Mouse (Mus musculus) left cerebral cortex, adult 9 months (tissue): ENCODE measurements around the gene Mcm2.

Experiments
- DNase-seq, 2 experiments: peaks; one replicate each; pipeline ENCODE4 v3.0.0; 2022; ENCODE audit warnings: low spot score in 2 of 2

Mcm2 gene

DNA sequence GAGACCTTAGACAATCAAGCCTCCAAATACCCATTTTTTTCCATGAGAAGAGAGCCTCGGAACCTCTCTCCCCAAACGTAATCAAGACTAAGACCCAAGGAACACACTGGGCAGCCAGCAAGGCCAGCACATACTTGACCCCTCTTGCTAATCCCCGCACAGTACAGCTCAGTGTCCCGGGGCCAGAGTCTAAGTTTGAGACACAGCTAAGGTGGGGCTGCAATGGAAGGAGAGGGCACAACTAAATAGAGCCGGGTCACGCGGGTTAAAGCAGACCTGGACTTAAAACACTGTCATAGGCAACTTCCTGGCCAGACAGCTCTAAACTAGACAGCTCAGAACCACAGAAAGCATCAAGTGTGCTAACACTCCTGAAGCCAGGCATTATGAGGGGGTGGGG lies 7.7 kb downstream of the Mcm2 start:
- DNase-seq, result no peak

- DNase-seq, result no peak
These were observed 9.1 kb downstream of the Mcm2 start for GRCm38 (mm10) chr6:88889410-88890042.

- no peak for DNase-seq
These were observed 12.1 kb downstream of the Mcm2 start for GRCm38 (mm10) chr6:88886417-88886967.

DNA sequence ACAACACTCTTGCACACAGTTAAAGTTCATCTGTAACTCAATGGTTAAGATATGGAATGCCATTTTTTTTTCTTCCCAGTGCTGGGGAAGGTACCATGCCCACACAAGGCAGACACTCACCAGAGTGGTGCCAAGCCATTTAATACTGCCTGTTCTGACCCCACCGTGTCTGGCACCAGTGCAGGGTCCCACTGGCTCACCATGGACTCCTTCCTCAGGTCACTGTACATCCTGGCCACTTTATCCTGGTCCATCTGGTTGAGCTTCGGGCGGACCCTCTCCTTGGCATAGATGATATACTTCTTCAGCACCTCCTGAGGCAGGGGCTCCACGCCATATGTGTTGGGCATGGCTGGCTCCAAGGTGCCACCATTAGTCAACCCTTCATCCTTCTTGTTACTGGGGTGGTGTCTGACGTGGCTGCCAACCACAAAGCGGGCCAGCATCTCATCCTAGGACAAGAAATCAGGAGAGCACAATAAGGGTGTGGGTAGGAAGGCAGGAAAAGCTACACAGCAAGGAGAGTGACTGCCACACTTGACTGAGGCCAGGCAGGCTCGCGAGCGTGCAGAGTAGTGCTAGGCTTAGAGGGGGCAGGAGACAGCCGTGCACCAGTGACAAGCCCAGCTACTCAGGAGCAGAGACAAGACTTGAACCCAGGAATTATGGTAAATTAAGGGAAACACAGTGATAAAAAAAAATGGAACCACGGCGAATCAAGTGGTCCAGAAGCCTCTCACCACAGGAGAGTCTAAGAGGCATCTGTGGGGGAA lies 12.8 kb downstream of the Mcm2 start:
- DNase-seq, result no peak

GRCm38 (mm10) chr6:88884690-88885089 lies 13.9 kb downstream of the Mcm2 start:
- no peak for DNase-seq

- DNase-seq, result no peak
These were observed 14.4 kb downstream of the Mcm2 start for GRCm38 (mm10) chr6:88884195-88884594.

DNA sequence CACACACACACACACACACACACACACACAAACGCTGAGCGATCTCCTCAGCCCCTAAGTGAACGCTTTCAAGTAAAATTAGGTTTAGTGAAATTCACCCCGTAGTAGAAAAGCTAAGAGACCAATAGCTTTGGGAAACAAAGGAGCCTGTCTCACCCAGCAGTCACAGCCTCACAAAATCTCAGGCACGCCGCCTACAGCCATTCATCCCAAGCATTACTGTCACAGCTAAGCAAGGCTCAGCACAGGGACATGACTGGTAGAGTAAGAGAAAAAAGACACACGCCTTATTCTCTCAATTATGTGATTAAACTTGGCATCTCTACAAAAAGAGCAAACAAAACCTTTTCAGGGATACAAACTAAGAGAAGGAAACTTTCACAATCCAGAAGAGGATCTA lies 17.2 kb downstream of the Mcm2 start:
- DNase-seq, result no peak

- DNase-seq, result no peak
These were observed 19.1 kb downstream of the Mcm2 start for GRCm38 (mm10) chr6:88879471-88879870.

- peak in 1 of 2 experiments; percentile 75 for DNase-seq
These were observed 23.6 kb downstream of the Mcm2 start, which contains the start of gene Podxl2 for GRCm38 (mm10) chr6:88874868-88875508. Gene Podxl2, minus strand, starts transcription at chr6:88875044.

- DNase-seq, result no peak
These were observed 24.4 kb downstream of the Mcm2 start for GRCm38 (mm10) chr6:88873965-88874867.

DNA sequence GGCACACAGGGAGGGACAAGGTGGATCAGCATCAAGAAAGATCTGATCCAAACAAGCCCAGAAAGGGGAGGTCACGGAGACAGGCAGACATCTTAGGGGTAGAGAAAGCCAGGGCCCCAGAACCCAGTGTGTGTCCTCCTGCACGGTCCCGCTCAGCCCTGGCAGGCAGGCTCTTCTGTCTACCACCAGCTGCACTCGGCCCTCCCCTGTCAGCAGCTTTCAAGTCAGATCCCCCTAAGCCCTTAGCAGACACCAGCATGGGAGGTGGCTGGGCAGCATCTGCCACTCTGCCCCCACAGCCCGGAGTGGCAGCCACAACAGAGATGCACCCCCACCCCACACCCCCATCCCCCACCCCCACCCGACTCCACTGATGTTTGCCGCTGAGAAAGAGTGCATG lies 25.8 kb downstream of the Mcm2 start:
- no peak for DNase-seq

DNA sequence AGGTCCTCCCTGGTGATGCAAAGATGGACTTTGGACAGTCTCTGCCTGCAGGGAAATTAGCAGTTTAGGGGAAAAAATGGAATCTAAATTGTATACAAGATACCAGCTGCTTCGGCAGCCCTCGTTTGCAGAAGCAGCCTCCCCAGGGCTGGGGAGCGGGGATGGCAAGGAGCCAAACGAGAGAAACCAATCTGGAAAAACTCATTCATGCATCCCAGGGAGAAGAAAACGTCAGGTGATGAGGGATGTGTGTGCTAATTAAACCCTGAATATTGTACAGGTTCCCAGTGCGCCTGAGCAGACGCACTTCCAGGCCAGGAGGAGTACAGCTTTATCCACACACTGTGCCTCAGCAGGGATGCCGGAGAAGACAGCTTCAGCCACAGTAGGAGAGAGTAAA lies 27.0 kb downstream of the Mcm2 start:
- DNase-seq, result peak in 1 of 2 experiments; percentile 66

DNA sequence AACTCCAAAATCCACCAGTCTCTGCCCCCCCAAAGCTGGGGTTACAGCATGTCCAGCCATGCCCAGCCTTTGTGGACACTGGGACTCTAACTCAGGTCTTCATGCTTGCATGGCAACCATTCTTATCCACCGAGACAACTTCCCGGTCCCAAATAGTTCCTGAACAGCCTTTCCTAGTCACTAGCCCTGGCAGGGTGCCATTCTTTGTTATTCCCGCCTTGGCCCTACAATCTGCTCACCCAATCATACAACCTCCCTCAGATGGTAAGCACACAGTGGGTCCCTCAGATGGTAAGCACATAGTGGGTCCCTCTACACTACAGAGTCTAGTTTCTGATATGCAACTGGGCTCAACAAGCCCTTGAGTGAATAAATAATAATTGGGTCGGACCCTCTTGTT lies 28.0 kb downstream of the Mcm2 start:
- DNase-seq, result no peak

- peak in 1 of 2 experiments; percentile 59 for DNase-seq
These were observed 29.1 kb downstream of the Mcm2 start for GRCm38 (mm10) chr6:88869459-88869858.

DNA sequence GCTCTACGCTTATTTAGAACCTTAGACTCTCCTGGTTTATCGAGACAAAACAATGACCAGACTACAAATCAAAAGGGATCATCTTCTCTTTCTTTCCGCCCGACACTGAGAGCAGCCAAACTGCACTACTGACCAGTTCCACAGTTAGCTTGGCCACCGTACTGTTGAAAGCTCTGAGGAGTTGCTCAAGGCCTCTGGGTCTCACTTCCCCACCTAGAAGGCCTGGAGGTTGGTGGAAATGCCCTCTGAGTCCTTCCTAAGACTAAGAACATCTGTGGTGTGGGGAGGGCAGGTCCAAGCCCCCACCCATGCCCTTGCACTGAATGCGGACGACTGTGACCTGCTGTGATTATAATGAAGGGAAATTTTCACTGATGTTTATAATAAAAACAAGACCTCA lies 32.9 kb downstream of the Mcm2 start:
- DNase-seq, result no peak

- DNase-seq, result peak in 1 of 2 experiments; percentile 51
These were observed 37.7 kb downstream of the Mcm2 start for GRCm38 (mm10) chr6:88860914-88861313.

DNA sequence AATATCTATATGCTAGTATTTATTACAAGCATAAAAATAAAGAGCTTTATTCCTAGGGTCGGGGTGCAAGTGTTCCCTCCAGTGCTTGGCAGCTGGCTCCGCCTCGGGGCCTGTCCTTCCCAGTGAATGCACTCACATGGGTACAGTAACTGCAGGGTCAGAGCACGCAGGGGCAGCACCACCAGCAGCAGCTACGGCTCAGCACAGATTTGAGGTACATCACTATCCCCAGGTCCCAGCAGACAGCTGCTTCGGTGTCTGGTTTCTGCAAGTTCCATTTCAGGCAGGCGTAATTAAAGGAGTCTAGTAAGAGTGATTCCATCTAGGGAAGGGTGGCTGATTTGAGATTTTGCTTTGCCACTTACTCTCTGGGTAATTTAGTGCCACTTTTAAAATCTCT lies 40.2 kb downstream of the Mcm2 start:
- DNase-seq, result no peak

GRCm38 (mm10) chr6:88857830-88858229 lies 40.8 kb downstream of the Mcm2 start:
- DNase-seq, result no peak

GRCm38 (mm10) chr6:88857249-88857648 lies 41.3 kb downstream of the Mcm2 start:
- DNase-seq, result no peak

DNA sequence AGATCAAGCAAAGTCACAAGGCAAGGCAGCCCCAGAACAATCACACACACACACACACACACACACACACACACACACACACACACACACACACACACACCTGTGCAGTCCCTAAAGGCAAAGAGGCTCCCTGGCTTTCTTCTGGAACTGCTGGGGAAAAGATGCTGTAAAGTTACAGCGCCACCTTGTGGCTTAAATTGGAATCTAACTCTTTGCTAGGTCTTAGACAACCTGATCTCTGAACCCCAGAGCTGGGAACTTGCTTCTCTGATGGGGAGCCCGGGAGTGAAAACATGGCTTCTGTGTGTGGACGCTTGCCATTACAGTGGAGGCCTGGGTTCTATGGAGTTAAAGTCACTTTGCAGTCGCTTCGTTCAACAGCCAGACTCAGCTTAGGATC lies 42.9 kb downstream of the Mcm2 start:
- DNase-seq, result peak in 1 of 2 experiments; percentile 71

DNA sequence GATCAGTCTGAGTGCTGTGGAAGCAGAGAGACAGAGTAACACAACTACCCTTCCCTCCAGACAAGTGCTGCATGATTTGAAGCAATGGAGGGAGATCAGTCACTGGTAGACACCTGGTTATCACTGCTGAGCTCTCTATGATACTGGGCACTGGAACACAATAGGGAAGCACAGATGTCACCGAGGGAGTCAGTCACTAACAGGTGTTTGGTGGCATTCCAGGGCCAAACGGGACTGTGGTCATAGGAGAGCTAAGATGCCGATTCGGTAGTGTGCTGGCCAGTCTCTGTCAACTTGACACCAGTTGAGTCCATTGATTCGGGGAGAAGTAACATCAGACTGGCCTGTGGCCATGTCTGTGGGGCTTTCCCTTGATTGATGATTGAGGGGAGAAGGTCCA lies 44.1 kb downstream of the Mcm2 start:
- no peak for DNase-seq
